Comparison of ENCODE assay signal across 9 mouse cellular contexts in the genomic region with DNA sequence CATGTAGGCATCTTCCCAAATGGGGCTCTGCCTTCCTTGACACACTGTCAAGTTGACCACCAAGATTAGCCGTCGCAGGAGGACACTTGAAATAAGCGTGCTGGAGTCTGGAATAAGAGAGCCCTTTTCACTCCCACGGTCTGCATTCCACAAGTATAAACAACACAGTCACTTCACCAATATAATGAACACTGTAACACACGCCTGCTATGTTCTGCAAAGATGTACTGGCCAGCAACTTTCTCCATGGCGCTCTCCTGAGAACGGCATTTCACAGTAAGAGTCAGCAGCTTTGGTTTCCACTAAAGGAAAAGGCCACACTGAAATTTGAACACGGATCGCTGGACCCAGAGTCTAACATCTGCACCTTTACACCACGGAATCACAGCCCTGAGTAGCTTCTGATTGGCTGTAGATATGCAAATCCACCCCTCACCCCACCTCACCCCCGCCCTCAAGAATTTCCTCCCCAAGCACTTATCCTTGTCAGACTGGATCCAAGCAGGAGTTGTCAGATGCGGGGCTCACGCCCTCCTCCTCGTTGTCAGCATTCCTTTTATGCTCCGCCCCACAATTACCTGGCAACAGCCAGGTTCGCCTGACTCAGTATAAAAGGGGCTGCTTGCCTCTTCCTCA. TPM values are rescaled to one million over a fixed set of nuclear protein-coding genes. Genes with fewer than 3 reads are reported as not detected.
DNase-seq lines count a peak whose midpoint lies in the region; ATAC-seq and TF ChIP-seq lines count a peak whose summit lies in the region.
"Had no signal": no experiment of that assay in that cellular context is flagged by ENCODE, and none has a peak within 500 bp of the region (broad histone marks: within the 10 kb centered on the region; RNA-seq: fewer than 3 reads in every experiment).

No protein-coding gene starts in this region.

- TF ChIP-seq EP300 in lung, postnatal 0 days (IDR thresholded peaks at IDR 0.05) = peak; percentile 71

- H3K4me3 ChIP-seq in E14TG2a.4 (replicated peaks; ENCODE audit: low read length) = peak overlapping the region; percentile 53
- H3K4me3 ChIP-seq in intestine, embryonic 14.5 days (ENCODE audit: low read depth, low read length) = no peak overlapping the region
- no peak overlapping the region for H3K4me3 ChIP-seq in lung, postnatal 0 days (ENCODE audit: low read depth, low read length)
- H3K4me3 ChIP-seq: liver, embryonic 13.5 days had no signal

- H3K4me1 ChIP-seq in E14TG2a.4 (replicated peaks; ENCODE audit: low read depth, low read length) = peaks cover 43% of the 10 kb centered on the region
- H3K4me1 ChIP-seq in intestine, embryonic 14.5 days (replicated peaks; ENCODE audit: control insufficient read depth, insufficient read depth, low read length) = peaks cover 16% of the 10 kb centered on the region
- H3K4me1 ChIP-seq in lung, postnatal 0 days (ENCODE audit: insufficient read depth, low read depth, low read length) = peaks cover 11% of the 10 kb centered on the region; the same call in 1 of the 2 replicates

- DNase-seq in embryo, embryonic 11 days = peak; percentile 50
- peak; percentile 62 for DNase-seq in intestine, embryonic 14.5 days (ENCODE audit: low spot score)
- peak; percentile 90 for DNase-seq in lung, postnatal 0 days (ENCODE audit: low spot score)
- DNase-seq in cerebellum, postnatal 14 days = no peak
- DNase-seq in gastrocnemius, postnatal 14 days = no peak
- no peak for DNase-seq in spleen, adult 18-20 months
- DNase-seq in thymus, postnatal 10 days (ENCODE audit: low spot score in 2 of 2) = no peak
- DNase-seq: liver, embryonic 13.5 days had no signal

- intact Hi-C loops in gastrocnemius, postnatal 14 days (cut with DNase I; ENCODE audit: low total_unique reads) = loop anchor here (5.0 kb wide), 1 partner anchor 194 kb away; no protein-coding TSS in a partner anchor

- WGBS in intestine, embryonic 14.5 days = 4% methylated on average over 16 of the region's 16 CpGs
- WGBS in lung, postnatal 0 days = 12% methylated on average over 16 of the region's 16 CpGs

- H3K36me3 ChIP-seq in E14TG2a.4 (ENCODE audit: insufficient read depth, low read length) = no peaks in the 10 kb centered on the region
- no peaks in the 10 kb centered on the region for H3K36me3 ChIP-seq in intestine, embryonic 14.5 days (ENCODE audit: control insufficient read depth, insufficient read depth, low read length)
- H3K36me3 ChIP-seq in lung, postnatal 0 days (ENCODE audit: insufficient read depth, low read length) = no peaks in the 10 kb centered on the region
- H3K36me3 ChIP-seq: liver, embryonic 13.5 days had no signal

- no peak for TF ChIP-seq CTCF in E14TG2a.4 (conservative IDR thresholded peaks at IDR 0.05; ENCODE audit: low read length)
- peak; percentile 1; the same call in 1 of the 2 replicates for TF ChIP-seq CTCF in lung, postnatal 0 days (IDR thresholded peaks at IDR 0.05)

- H3K27ac ChIP-seq in intestine, embryonic 14.5 days (ENCODE audit: low read depth) = no peak overlapping the region
- peak overlapping the region; percentile 77 for H3K27ac ChIP-seq in lung, postnatal 0 days (ENCODE audit: low read length)
- H3K27ac ChIP-seq: liver, embryonic 13.5 days had no signal

- H3K9me3 ChIP-seq in E14TG2a.4 (ENCODE audit: low read length) = no peaks in the 10 kb centered on the region
- no peaks in the 10 kb centered on the region for H3K9me3 ChIP-seq in intestine, embryonic 14.5 days (ENCODE audit: control insufficient read depth, low read length)
- no peaks in the 10 kb centered on the region for H3K9me3 ChIP-seq in lung, postnatal 0 days (ENCODE audit: low read length)
- H3K9me3 ChIP-seq: liver, embryonic 13.5 days had no signal

- H3K27me3 ChIP-seq in E14TG2a.4 (ENCODE audit: insufficient read depth, low read length) = peaks cover 65% of the 10 kb centered on the region
- H3K27me3 ChIP-seq in intestine, embryonic 14.5 days (replicated peaks; ENCODE audit: control insufficient read depth, insufficient read depth, low read length) = 0 out of 2 replicates have a peak, but pooled peaks cover 3% of the 10 kb centered on the region
- no peaks in the 10 kb centered on the region for H3K27me3 ChIP-seq in lung, postnatal 0 days (replicated peaks; ENCODE audit: insufficient read depth, low read length)

- no peak overlapping the region for H3K9ac ChIP-seq in intestine, embryonic 14.5 days (ENCODE audit: low read length)
- H3K9ac ChIP-seq in lung, postnatal 0 days (replicated peaks; ENCODE audit: low read depth) = no peak overlapping the region
- H3K9ac ChIP-seq: liver, embryonic 13.5 days had no signal

- ATAC-seq in intestine, embryonic 14.5 days (replicated peaks; ENCODE audit: low FRiP score, low TSS enrichment, low read depth) = peak; percentile 57
- peak; percentile 88 for ATAC-seq in lung, postnatal 0 days

- H3K4me2 ChIP-seq in intestine, embryonic 14.5 days (ENCODE audit: low read length) = peak overlapping the region; percentile 30
- H3K4me2 ChIP-seq in lung, postnatal 0 days (replicated peaks; ENCODE audit: low read depth, low read length) = 0 out of 2 replicates have a peak overlapping the region, but pooled peaks have one; percentile 19
- H3K4me2 ChIP-seq: liver, embryonic 13.5 days had no signal

RNA-seq across cellular contexts. Expression of gene Gm17651, which starts 9.2 kb away (rescaled TPM):
- not detected in 2 replicates for polyA plus RNA-seq in intestine, embryonic 14.5 days (2014; fragmentation: Nextera tagmentation; extraction: Ambion mirVana)
- polyA plus RNA-seq in lung, postnatal 0 days (2015; fragmentation: Nextera tagmentation; extraction: Ambion mirVana) = not detected in 2 replicates
- total RNA-seq in gastrocnemius, postnatal 14 days (2021) = not detected
- polyA plus RNA-seq: liver, embryonic 13.5 days had no signal

RNA-seq across cellular contexts. Expression of gene Prkab2, which starts 25.7 kb away (rescaled TPM):
- polyA plus RNA-seq in intestine, embryonic 14.5 days (2014; fragmentation: Nextera tagmentation; extraction: Ambion mirVana) = 7.6 and 8.1 TPM in 2 replicates
- polyA plus RNA-seq in lung, postnatal 0 days (2015; fragmentation: Nextera tagmentation; extraction: Ambion mirVana) = 3.1 and 3.7 TPM in 2 replicates
- total RNA-seq in gastrocnemius, postnatal 14 days (2021) = 10 to 100 TPM; 65.3 to 69.8 TPM

RNA-seq across cellular contexts. Expression of gene Fmo5, which starts 55.1 kb away (rescaled TPM):
- 13.1 and 13.6 TPM in 2 replicates for polyA plus RNA-seq in intestine, embryonic 14.5 days (2014; fragmentation: Nextera tagmentation; extraction: Ambion mirVana)
- polyA plus RNA-seq in lung, postnatal 0 days (2015; fragmentation: Nextera tagmentation; extraction: Ambion mirVana) = 6.1 and 6.5 TPM in 2 replicates
- 1 to 10 TPM; 3.8 to 4.1 TPM for total RNA-seq in gastrocnemius, postnatal 14 days (2021)

Comparison
In these comparisons a context has a peak if more than half of its experiments do, and no peak if none do; other contexts are left out.
1. DNase-seq: peak in embryo, embryonic 11 days (single experiment), intestine, embryonic 14.5 days (single experiment) and lung, postnatal 0 days (single experiment); none in cerebellum, postnatal 14 days (0 of 2), gastrocnemius, postnatal 14 days (single experiment), spleen, adult 18-20 months (0 of 2) and thymus, postnatal 10 days (0 of 2).